Mouse (Mus musculus) gastrocnemius, adult 18-20 months (tissue): Measurements from ENCODE around the gene Nrxn1. TPM values are rescaled to one million over a fixed set of nuclear protein-coding genes. Genes with fewer than 3 reads are reported as not detected.

ENCODE experiments used
- DNase-seq: peaks from one replicate; pipeline ENCODE4 v3.0.0; 2021; ENCODE audit warnings: low spot score
- total RNA-seq, 2 experiments: library from RNA; stranded (reverse); gene quantifications; 2 replicates each; pipeline ENCODE4 v1.2.3; 2021

The Nrxn1 gene
- total RNA-seq, 2 experiments from 2014 or later = 0.62 to 1.0 TPM

DNA sequence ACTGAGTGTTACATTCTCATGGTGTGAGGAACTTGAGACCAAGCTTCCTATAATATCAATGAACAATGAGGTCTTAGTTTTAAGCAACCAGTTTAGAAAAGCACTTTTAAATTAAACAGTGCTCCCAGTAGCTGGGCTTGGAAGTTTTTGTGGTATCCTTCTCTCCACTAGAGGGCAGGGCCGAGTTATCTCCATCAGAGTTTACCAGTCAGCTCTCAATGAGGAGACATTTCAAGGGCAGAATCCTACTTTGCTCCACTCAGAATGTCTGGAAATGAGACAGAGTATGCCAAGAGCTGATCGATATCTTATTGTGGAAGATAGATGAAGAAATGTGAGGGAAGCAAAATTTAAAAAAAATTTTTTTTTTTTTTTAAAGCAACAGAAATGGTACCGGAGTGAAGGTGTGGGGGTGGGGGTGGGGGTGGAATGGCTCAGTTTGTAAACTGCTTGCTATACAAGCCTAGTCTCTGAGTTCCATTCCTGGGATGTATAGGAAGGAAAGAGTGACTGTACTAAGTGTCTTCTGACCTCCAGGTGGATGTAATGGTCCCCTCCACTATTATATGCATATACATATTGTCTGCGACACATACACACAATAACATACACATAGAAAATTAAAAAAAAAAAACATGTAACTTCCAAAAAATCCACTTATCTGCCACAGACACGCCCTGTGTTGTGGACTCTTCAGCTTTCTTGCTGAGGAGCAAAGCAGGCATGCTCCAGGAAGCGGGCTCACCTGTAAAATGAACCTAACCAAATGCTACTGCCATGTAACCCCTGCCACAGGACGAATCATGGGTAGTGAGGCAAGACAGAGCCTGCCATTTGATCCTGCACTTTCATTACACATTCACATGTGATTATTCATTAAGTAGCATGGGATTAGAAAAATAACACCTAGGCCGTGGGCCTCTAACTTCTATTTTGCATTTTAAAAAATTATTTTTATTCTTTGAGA lies 283.4 kb downstream of the Nrxn1 start:
- DNase-seq = peak; percentile 24

- no peak for DNase-seq
Measured at GRCm38 (mm10) chr17:90808256-90808655, 284.6 kb downstream of the Nrxn1 start.

GRCm38 (mm10) chr17:90807199-90807598 lies 285.7 kb downstream of the Nrxn1 start:
- no peak for DNase-seq

GRCm38 (mm10) chr17:90798689-90799088 lies 294.2 kb downstream of the Nrxn1 start:
- DNase-seq = no peak

GRCm38 (mm10) chr17:90797659-90798288 lies 295.1 kb downstream of the Nrxn1 start:
- DNase-seq = no peak

DNA sequence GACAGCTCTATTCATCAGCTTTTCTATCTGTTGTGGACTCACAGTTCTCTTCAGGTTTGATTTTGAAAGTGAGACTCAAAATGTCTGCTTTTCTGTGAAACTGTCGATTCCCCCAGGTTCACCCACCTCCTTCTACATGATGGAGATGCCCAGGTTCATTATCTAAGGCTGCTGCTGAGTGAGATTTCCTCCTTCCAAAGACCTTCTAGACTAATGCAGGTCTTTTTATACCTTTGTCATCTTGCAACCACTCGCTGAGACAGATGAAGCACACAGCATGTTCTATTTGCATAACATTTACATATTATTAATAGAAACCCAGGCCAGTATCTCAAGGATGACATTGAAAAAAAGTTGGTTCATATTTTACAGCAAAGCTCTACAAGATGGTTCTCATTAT lies 295.9 kb downstream of the Nrxn1 start:
- DNase-seq = no peak

- DNase-seq = no peak
Measured at GRCm38 (mm10) chr17:90788491-90789127, 304.3 kb downstream of the Nrxn1 start.

- no peak for DNase-seq
Measured at GRCm38 (mm10) chr17:90788040-90788439, 304.8 kb downstream of the Nrxn1 start.

GRCm38 (mm10) chr17:90787121-90787788 lies 305.6 kb downstream of the Nrxn1 start:
- DNase-seq = no peak

- DNase-seq = no peak
Measured at GRCm38 (mm10) chr17:90780481-90780880, 312.4 kb downstream of the Nrxn1 start.

- no peak for DNase-seq
Measured at GRCm38 (mm10) chr17:90775397-90775796, 317.5 kb downstream of the Nrxn1 start.

GRCm38 (mm10) chr17:90773233-90773632 lies 319.6 kb downstream of the Nrxn1 start:
- no peak for DNase-seq

GRCm38 (mm10) chr17:90768216-90768615 lies 324.7 kb downstream of the Nrxn1 start:
- no peak for DNase-seq

GRCm38 (mm10) chr17:90727124-90727523 lies 365.7 kb downstream of the Nrxn1 start:
- DNase-seq = no peak

GRCm38 (mm10) chr17:90704773-90705172 lies 388.1 kb downstream of the Nrxn1 start:
- no peak for DNase-seq

- no peak for DNase-seq
Measured at GRCm38 (mm10) chr17:90702626-90703025, 390.2 kb downstream of the Nrxn1 start.

DNA sequence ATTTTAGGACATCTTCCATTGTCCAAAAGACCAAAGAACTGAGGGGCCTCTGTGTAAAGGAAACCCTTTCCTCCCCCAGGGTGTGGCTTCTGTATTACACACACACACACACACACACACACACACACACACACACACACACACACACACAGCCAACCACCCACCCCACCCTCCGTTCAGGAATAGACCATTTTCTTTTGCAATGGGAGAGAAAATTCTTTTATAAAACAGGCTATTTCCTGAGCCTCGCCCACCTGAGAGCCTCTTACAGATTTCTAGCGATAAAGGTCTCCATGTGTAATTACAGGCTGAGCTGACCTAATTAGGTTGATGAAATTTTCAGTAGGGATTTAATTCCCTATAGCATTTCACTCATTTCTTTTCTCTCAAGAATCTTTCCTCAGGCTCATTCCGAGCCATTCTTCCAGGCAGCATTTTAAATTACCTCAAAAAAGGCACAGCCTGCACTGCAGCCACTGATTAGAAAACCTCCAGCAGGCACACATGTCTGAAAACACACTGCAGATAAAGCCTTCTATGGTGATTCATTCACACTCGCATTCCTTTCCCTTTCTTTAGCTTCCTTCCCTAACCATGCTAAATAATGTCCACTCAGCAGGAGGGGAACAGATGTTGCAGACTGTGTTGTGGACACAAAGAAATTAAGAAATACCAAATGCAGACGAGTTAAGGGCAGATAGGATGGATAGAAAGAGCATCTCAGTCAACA lies 396.6 kb downstream of the Nrxn1 start:
- no peak for DNase-seq

DNA sequence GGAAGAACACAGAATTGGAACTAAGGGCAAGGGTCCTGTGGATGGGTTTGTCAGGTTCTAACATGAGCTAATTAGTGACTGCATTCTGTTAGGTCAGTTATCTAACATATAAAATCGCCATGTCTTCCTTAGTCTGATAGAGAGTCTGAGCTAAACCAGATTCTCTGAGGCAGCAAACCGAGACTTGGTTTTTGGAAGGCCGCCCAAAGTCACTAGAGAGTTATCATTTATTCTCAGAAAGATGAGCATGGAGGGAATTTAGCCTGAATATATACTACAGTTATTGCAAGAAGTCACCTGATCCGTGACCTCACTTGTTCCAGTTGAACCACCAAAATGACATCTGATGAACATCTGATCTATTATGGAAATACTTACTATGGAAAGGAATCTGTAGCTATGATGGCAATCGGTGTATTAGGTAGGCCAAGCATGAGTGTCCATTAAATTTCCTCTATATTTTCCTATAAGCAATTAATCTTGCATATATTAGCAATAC lies 397.7 kb downstream of the Nrxn1 start:
- DNase-seq = no peak

DNA sequence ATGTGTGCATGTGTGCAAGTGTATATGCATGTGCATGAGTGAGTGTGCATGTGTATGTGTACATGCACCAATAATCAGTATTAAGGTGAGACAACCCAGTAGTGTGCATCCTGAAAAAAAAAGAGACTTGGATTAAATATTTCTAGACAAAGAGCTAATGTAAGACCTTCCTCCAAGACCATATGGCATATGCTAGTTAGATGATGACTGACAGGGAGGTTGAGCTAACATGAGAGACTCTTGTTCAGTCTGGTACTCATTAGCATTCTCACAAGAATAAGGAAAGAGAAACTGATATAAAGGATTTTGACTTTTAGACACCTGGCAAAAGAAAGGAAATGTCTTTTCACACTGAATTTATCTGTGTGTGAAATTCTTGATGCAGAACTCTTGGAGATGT lies 408.7 kb downstream of the Nrxn1 start:
- DNase-seq = no peak

- no peak for DNase-seq
Measured at GRCm38 (mm10) chr17:90681019-90681418, 411.9 kb downstream of the Nrxn1 start.

DNA sequence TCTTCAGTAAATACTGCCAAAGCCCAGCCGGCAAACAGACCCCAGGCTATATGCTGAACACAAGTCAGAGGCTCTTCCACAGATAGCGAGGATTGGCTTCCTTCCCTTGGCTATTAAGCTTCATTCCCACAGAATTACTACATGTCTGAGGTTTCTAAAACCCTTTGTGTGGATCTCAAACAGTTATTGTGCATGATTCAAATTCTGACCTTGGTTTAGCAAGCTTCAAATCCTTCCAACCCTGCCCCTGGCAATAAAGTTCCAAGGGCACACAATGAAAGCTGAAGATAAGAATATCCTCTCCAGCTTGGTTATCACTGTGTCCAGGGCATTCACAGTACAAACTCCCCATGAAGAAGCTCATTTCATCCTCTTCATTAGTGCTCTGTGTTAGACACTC lies 416.2 kb downstream of the Nrxn1 start:
- DNase-seq = no peak
